Mouse (Mus musculus) liver, embryonic 14 days (tissue): Measurements from ENCODE around the gene Rps6ka1. TPM values are rescaled to one million over a fixed set of nuclear protein-coding genes. Genes with fewer than 3 reads are reported as not detected.

Experiments used
- polyA plus RNA-seq: library from polyadenylated mRNA; depleted of rRNA; stranded (reverse); fragments of >200 nt; gene quantifications from 2 replicates; pipeline ENCODE4 v1.2.3, GENCODE M21; 2012; rRNA removed

Rps6ka1 gene
- polyA plus RNA-seq = 24.4 and 28.9 TPM in 2 replicates

GRCm38 (mm10) chr4:133887672-133888453 lies at the start of gene Rps6ka1:
Gene Rps6ka1, minus strand, starts transcription at chr4:133887797.

Other genes starting within 250 kb of the Rps6ka1 start
- 3.5 TPM in 2 replicates for gene Zdhhc18, start 237.6 kb downstream of the Rps6ka1 start, polyA plus RNA-seq
- 3.1 and 3.8 TPM in 2 replicates for gene Pigv, start 215.2 kb downstream of the Rps6ka1 start, polyA plus RNA-seq
- gene Arid1a, start 131.0 kb downstream of the Rps6ka1 start, polyA plus RNA-seq = 9.7 and 12.6 TPM in 2 replicates
- 288 and 295 TPM in 2 replicates for gene Hmgn2, start 80.9 kb upstream of the Rps6ka1 start, polyA plus RNA-seq
- gene Dhdds, start 113.1 kb upstream of the Rps6ka1 start, polyA plus RNA-seq = 12.7 and 14.1 TPM in 2 replicates
- 1.1 and 1.5 TPM in 2 replicates for gene Lin28a, start 131.0 kb upstream of the Rps6ka1 start, polyA plus RNA-seq
- 0.01 and 0.02 TPM in 2 replicates for gene Zfp683, start 166.0 kb upstream of the Rps6ka1 start, polyA plus RNA-seq
- 0.07 and 0.48 TPM in 2 replicates for gene Crybg2, start 173.0 kb upstream of the Rps6ka1 start, polyA plus RNA-seq
- 14.2 and 19.7 TPM in 2 replicates for gene Cd52, start 207.3 kb upstream of the Rps6ka1 start, polyA plus RNA-seq
- gene Ubxn11, start 214.8 kb upstream of the Rps6ka1 start, polyA plus RNA-seq = 1.2 and 1.5 TPM in 2 replicates
- 61.5 and 81.2 TPM in 2 replicates for gene Sh3bgrl3, start 241.0 kb upstream of the Rps6ka1 start, polyA plus RNA-seq